Mouse (Mus musculus) layer of hippocampus, adult 2 months (tissue): ENCODE measurements around the gene Rin3. TPM values are rescaled to one million over a fixed set of nuclear protein-coding genes. Genes with fewer than 3 reads are reported as not detected.
A peak's percentile ranks its signal among the peaks of the same experiment; 100 is the strongest.
"Not testable (repeated sequence)": the region's sequence is repeated elsewhere in the genome, so short reads cannot be mapped to it uniquely, and the experiment has no call there.

ENCODE experiments used
- DNase-seq, 2 experiments: peaks; one replicate each; pipeline ENCODE4 v3.0.0; 2022; ENCODE audit warnings: low spot score in 2 of 2
- H3K27ac ChIP-seq: fragments of 200-600 bp; 2 replicates; pipeline ENCODE4 v1.8.1; 2022
- H3K4me3 ChIP-seq: fragments of 200-600 bp; 2 replicates; pipeline ENCODE4 v1.8.1; 2022; ENCODE audit warnings: mild to moderate bottlenecking
- CTCF ChIP-seq: fragments of 200-600 bp; conservative IDR thresholded peaks from 2 replicates; pipeline ENCODE4 v1.8.1; 2022; ENCODE audit warnings: antibody characterized with exemption, mild to moderate bottlenecking, moderate library complexity
- total RNA-seq, 2 experiments: library from RNA; stranded (reverse); gene quantifications; 2 replicates each; pipeline ENCODE4 v1.2.3; 2021

The Rin3 gene
- total RNA-seq, 2 experiments from 2014 or later: 3.2 to 4.3 TPM

DNA sequence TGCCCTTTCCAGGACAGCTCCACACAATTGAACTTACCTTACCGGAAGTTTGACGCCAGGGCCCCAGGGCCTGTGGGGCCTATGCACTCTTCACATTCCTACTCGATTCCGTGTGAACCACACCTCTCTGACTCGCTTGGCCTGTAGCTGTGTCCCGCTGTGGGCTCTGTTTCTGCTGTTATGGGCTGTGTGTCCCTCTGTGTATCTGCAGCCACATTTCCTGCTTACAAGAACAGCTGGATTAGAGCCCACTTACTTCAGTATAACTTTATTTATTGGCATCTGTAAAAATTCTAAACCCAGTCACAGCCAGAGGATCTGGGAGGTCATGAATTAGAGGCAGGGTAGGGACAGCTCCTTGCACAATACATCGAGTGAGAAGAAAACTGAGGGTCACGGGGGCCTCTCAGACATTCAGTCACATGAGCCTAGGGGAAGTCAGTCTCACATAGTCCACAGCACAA is 20.9 kb upstream of the Rin3 start:
- H3K27ac ChIP-seq: no peak overlapping the region
- no peak for TF ChIP-seq CTCF
- no peak for DNase-seq
- H3K4me3 ChIP-seq: no peak overlapping the region

DNA sequence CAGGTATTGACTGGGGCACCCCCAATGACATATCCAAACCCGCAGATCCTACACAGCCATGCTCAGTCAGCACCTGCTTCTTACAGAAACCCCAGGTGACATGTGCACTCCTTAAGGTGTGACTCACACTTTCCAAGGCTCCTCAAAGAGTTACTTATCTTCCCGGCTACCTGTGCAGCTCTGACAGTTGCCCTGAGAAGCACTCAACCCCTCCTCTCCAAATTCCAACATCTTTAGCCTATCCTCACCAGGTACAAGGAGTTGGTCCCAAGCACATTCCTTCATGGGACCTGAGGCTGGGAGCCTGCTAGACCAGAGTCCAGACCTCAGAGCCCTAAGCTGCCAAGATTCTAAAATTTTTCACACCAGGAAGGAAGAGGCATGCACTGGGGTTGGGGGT is 20.0 kb upstream of the Rin3 start:
- DNase-seq: no peak
- Histone ChIP-seq H3K27ac (no peak overlapping the region), H3K4me3 (no peak overlapping the region)
- TF ChIP-seq CTCF: no peak

GRCm38 (mm10) chr12:102263249-102263648 is 19.6 kb upstream of the Rin3 start:
- DNase-seq: no peak
- no peak overlapping the region for H3K4me3 ChIP-seq
- TF ChIP-seq CTCF: no peak
- no peak overlapping the region for H3K27ac ChIP-seq

DNA sequence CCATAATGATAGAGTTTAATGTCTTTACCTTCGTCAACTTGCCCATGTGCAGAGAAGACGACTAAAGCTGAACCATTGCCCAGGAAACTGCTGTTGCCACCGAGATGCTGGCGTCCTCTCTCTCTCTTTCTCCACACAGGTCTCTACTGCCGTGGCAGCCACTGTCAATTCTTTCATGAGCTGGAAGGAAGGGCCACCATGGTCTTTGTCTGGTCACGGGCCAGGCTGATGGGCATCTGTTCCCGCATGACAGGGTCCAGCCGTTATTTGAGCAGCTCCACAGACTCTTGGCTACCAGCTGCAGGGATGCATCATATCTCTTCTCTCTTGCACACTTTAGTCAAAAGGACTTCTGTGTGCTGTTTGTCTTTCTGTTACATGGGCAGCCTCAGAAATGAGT is 16.4 kb upstream of the Rin3 start:
- Histone ChIP-seq H3K4me3 (no peak overlapping the region), H3K27ac (no peak overlapping the region)
- no peak for TF ChIP-seq CTCF
- DNase-seq: no peak

DNA sequence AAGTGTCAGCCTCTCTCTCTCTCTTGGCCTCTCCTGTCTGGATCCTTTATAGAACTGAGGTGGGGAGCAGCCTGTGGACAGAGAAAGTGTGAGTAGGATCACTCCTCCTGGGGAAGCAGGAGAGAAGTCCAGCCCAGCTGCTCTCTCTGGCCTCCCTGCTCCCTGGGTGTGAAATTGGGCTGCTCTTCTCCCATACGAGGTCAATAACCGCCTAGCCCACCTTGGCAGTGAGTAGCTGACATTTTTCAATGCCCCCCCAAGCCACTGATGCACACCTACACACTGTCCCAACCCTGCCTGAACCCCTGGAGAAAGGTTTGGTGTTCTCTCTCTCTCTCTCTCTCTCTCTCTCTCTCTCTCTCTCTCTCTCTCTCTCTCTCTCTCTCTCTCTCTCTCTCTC is 13.7 kb upstream of the Rin3 start:
- Histone ChIP-seq H3K27ac (no peak overlapping the region), H3K4me3 (no peak overlapping the region)
- no peak for DNase-seq
- TF ChIP-seq CTCF: no peak

- no peak for TF ChIP-seq CTCF
- no peak overlapping the region for H3K27ac ChIP-seq
- no peak for DNase-seq
Observed at GRCm38 (mm10) chr12:102270776-102271405, 12.0 kb upstream of the Rin3 start.

GRCm38 (mm10) chr12:102271447-102271846 is 11.4 kb upstream of the Rin3 start:
- no peak overlapping the region for H3K27ac ChIP-seq
- DNase-seq: no peak
- no peak for TF ChIP-seq CTCF
- H3K4me3 ChIP-seq: no peak overlapping the region

More at GRCm38 (mm10) chr12:102270776-102271405, 12.0 kb upstream of the Rin3 start:
- no peak overlapping the region for H3K4me3 ChIP-seq

DNA sequence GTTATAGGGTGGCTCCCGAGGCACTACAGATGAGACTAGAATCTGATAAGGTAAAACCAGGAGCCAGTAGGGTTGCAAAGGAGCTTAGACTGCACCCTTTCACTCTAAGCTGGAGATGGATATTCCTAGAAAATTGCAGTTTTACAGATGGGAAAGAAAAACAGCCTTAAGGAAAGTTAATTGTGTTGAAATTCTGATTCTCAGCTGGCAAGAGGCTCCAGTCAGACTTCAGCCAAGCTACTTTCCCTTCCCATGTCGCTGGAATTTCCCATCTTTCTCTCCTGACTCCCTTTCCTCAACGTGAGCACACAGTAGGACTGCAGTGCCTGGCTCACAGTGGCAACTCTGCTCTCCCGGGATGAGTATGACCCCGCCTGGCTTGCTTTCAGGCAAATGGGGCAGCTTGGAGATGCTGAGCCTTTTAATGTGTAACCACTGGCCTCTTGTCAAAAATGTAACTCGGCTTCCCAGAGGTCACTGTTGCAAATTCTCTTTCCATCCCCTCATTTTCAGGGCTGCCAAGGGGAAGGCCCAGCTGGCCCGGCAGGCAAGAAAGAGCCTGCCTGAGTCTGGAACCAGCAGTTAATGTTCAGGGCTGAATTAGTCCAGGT is 6.9 kb upstream of the Rin3 start:
- TF ChIP-seq CTCF: no peak
- no peak for DNase-seq
- no peak overlapping the region for H3K4me3 ChIP-seq
- H3K27ac ChIP-seq: no peak overlapping the region

DNA sequence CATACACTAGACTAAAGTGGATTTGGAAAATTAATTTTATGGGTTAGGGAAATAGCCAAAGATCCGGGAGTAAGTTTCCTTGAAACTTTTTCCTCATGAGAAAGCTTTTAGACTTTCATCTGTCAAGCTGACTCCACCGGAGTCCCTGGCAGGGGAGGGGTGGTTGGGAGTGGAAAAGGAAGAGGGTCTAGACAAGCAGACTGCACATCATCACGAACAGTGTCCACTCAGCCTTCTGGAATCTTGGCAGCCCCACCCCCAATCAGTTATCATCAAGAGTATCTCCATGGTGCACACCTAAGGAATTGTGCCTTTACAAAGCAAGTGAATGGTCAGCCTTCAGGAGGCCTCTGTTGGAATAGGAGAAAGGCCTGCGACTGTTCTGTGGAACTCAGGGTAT is 2.6 kb upstream of the Rin3 start:
- not testable (repeated sequence) for H3K27ac ChIP-seq, H3K4me3 ChIP-seq, DNase-seq

DNA sequence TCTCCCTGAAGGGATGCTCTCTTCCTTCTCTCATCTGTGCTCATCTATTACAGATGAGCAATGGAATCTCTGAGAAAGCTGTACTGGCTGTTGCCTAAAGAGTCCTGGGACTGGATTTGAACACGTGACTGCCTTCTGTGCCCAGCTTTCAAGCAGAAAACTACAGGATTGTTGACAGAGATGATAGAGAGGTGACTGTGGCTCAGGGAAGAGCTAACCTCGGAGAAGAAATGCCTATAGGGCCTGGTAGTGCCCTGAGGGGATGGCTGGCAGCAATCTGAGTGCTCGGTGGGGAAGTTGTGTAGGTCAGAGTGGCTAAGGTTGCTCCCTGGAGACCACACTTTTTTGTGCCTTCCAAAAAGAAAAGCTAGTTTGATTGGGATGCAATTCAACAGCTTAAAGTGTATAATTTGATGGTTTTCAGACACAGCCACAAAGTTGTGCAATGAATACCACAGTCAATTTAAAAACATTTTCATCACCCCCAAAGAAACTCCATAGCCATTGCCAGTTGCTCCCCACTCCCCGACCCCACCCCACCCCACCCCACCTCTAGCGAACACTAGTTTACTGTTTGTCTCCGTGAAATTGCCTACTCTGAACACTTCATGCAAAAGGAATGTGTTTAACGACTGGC is 1.9 kb upstream of the Rin3 start:
- no peak overlapping the region for H3K27ac ChIP-seq
- H3K4me3 ChIP-seq: no peak overlapping the region
- DNase-seq: no peak
- no peak for TF ChIP-seq CTCF

GRCm38 (mm10) chr12:102282126-102282525 is 722 bp upstream of the Rin3 start:
- DNase-seq: no peak
- Histone ChIP-seq H3K4me3 (no peak overlapping the region), H3K27ac (peak overlapping the region; percentile 75; the same call in 1 of the 2 replicates)
- no peak for TF ChIP-seq CTCF

GRCm38 (mm10) chr12:102283483-102284266 is 827 bp downstream of the Rin3 start:
- no peak for TF ChIP-seq CTCF
- no peak for DNase-seq
- Histone ChIP-seq H3K4me3 (peak overlapping the region; percentile 52), H3K27ac (peak overlapping the region; percentile 75; the same call in 1 of the 2 replicates)

- TF ChIP-seq CTCF: no peak
- no peak for DNase-seq
- peak overlapping the region; percentile 52; the same call in 1 of the 2 replicates for H3K4me3 ChIP-seq
- H3K27ac ChIP-seq: no peak overlapping the region
Observed at GRCm38 (mm10) chr12:102284267-102284610, 1.4 kb downstream of the Rin3 start.
